Mouse (Mus musculus) embryonic facial prominence, embryonic 13.5 days (tissue): Measurements from ENCODE around the gene Crkl. TPM values are rescaled to one million over a fixed set of nuclear protein-coding genes. Genes with fewer than 3 reads are reported as not detected.

Experiments
- ATAC-seq: fragments of 200-750 bp; cut with Nextera tagmentation; 2 replicates; pipeline ENCODE4 v1.8.0; 2017; ENCODE audit warnings: low read depth; ENCODE audit not compliant: insufficient number of reproducible peaks, insufficient read depth, low FRiP score, low TSS enrichment
- H3K27ac ChIP-seq: fragments of 300-500 bp; sonication (generic); 2 replicates; pipeline ENCODE4 v1.5.1; 2015; ENCODE audit warnings: moderate library complexity, mild to moderate bottlenecking, inconsistent platforms
- H3K27me3 ChIP-seq: fragments of 300-500 bp; sonication (generic); 2 replicates; pipeline ENCODE4 v1.6.1; 2015; ENCODE audit warnings: mild to moderate bottlenecking, inconsistent platforms
- H3K36me3 ChIP-seq: fragments of 300-500 bp; sonication (generic); 2 replicates; pipeline ENCODE4 v1.6.1; 2015; ENCODE audit warnings: mild to moderate bottlenecking, inconsistent platforms
- H3K4me1 ChIP-seq: fragments of 300-500 bp; sonication (generic); 2 replicates; pipeline ENCODE4 v1.6.1; 2015; ENCODE audit warnings: inconsistent platforms
- H3K4me2 ChIP-seq: fragments of 300-500 bp; sonication (generic); 2 replicates; pipeline ENCODE4 v1.6.1; 2015; ENCODE audit warnings: moderate library complexity, mild to moderate bottlenecking, inconsistent platforms
- H3K4me3 ChIP-seq: fragments of 300-500 bp; sonication (generic); 2 replicates; pipeline ENCODE4 v1.5.1; 2015; ENCODE audit warnings: mild to moderate bottlenecking, inconsistent platforms
- H3K9ac ChIP-seq: fragments of 300-500 bp; sonication (generic); 2 replicates; pipeline ENCODE4 v1.6.1; 2015; ENCODE audit warnings: mild to moderate bottlenecking, inconsistent platforms
- H3K9me3 ChIP-seq: fragments of 300-500 bp; sonication (generic); 2 replicates; pipeline ENCODE4 v1.6.1; 2016; ENCODE audit warnings: inconsistent platforms
- WGBS: fragments of 180-500 bp; shearing (Covaris S2); methylation state at CpG from one replicate; pipeline ENCODE4 v1.1.7; 2015; ENCODE audit warnings: mixed read lengths; 5-methylcytosine and 5-hydroxymethylcytosine counted together
- polyA plus RNA-seq: library from polyadenylated mRNA; unstranded; fragments of >200 nt; fragmentation: Nextera tagmentation; extraction: Ambion mirVana; gene quantifications from 2 replicates; pipeline ENCODE4 v1.2.1, GENCODE M21; 2015

The Crkl gene
- 83.3 and 84.3 TPM in 2 replicates for polyA plus RNA-seq

DNA sequence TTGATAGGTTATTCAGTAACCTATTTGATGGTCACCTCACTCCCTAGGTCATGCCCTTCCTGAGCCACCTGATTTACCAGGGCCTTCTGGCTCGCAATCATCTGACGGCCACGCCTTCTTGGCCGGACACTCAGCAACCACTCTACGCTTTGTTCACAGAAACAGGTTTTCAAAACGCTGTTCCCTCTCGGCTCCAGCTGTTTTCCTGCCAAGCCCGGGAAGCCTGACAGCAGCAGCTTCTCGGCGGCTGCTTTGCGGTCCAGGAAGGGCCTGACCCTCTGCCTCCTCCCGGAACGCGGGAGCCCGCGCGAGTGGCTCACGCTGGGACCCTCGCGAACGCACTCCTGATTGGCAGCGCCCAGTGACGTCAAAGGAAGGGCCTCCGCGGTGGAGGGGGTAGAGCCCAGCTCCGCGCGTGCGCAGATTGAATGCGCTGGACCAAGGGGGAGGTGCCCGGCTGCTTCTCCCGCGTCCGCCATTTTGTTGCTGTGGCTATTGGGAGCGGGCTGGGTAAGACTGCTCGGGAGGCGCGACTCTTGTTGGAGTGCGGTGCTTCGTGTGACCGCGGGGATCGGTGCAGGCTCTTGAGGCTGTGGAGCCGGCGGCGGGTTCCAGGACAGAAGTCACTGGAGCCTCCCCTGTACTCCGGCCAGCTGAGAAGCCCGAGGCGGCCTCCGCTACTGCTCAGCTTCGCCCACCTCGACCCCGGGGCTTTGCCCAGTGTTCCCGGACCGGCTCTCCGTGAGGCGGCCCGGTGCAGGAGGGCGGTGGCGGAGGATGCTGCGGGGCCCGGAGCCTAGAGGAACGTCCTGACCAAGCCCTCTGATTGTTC is at the start of gene Crkl:
Crkl (plus strand) TSS at position 447 of the 832 bp plus-strand sequence.
- no peaks in the 10 kb centered on the region for H3K9me3 ChIP-seq
- no peaks in the 10 kb centered on the region for H3K27me3 ChIP-seq
- H3K9ac ChIP-seq, result peak within 1 kb of the TSS; percentile 99
- under 1% methylated on average over 63 of the region's 63 CpGs for WGBS
- peak within 1 kb of the TSS; percentile 97 for H3K27ac ChIP-seq
- peak within 1 kb of the TSS; percentile 91 for H3K4me2 ChIP-seq
- H3K4me3 ChIP-seq, result peak within 1 kb of the TSS; percentile 97
- H3K36me3 ChIP-seq, result peaks cover 17% of the 10 kb centered on the region
- peaks cover 24% of the 10 kb centered on the region for H3K4me1 ChIP-seq
- ATAC-seq, result peak; percentile 96

DNA sequence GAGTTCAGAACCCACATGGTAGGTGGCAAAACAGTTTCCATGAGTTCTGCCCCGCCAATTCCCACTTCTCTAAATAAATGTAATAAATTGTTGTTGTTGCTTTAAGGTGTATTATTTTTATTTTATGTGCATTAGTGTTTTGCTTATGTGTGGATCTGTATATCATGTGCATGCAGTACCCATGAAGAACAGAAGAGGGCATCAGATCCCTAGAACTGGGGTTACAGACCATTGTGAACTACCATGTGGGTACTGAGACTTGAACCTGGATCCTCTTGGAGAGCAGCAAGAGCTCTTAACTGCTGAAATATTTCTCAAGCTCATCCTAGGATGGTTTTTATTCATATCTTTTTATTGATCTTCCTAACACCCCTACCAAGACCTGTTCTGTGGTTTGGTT is 48.9 kb upstream of the Crkl start:
- Histone ChIP-seq H3K27me3 (no peaks in the 10 kb centered on the region), H3K4me3 (no peak overlapping the region), H3K36me3 (peaks cover 7% of the 10 kb centered on the region), H3K27ac (no peak overlapping the region), H3K9ac (no peak overlapping the region), H3K9me3 (no peaks in the 10 kb centered on the region), H3K4me1 (peaks cover 17% of the 10 kb centered on the region), H3K4me2 (no peak overlapping the region)
- 65% methylated on average over 1 of the region's 1 CpGs for WGBS
- ATAC-seq, result no peak

DNA sequence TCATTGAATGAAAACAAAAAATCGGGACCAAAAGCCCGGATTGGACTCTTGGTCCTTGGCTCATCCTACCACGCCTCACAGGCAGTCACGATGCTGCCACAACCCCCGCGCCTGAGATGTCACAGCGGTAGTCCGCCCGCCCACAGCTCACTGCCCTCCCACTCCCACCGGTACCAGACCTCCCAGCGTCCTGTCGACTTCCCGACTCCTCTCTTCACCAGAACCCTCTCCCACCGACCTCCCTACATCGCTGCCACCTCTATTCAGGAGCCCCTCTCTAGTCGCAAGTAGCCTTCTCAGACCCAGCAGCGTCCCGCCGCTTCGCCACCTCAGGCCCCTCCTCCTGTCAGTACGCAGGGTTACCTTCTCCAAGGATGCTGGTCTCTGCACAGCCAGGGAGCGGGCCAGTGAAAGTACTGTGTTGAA is 46.5 kb upstream of the Crkl start:
- peak overlapping the region; percentile 77 for H3K4me2 ChIP-seq
- peak overlapping the region; percentile 80 for H3K4me3 ChIP-seq
- peaks cover 17% of the 10 kb centered on the region for H3K4me1 ChIP-seq
- peak; percentile 69 for ATAC-seq
- WGBS, result under 1% methylated on average over 22 of the region's 22 CpGs
- H3K27ac ChIP-seq, result peak overlapping the region; percentile 58
- H3K27me3 ChIP-seq, result no peaks in the 10 kb centered on the region
- H3K9ac ChIP-seq, result peak overlapping the region; percentile 87
- peaks cover 7% of the 10 kb centered on the region for H3K36me3 ChIP-seq
- H3K9me3 ChIP-seq, result no peaks in the 10 kb centered on the region

GRCm38 (mm10) chr16:17405736-17406443 is 45.9 kb upstream of the Crkl start, which contains the start of the genes Snap29 and Pi4ka:
Gene Snap29, plus strand, starts transcription at chr16:17405986.
Gene Pi4ka, minus strand, starts transcription at chr16:17406314.
- H3K4me3 ChIP-seq, result peak within 1 kb of the TSS; percentile 80
- no peaks in the 10 kb centered on the region for H3K27me3 ChIP-seq
- ATAC-seq, result peak; percentile 98
- peak within 1 kb of the TSS; percentile 87 for H3K9ac ChIP-seq
- 1% methylated on average over 53 of the region's 69 CpGs for WGBS
- peaks cover 17% of the 10 kb centered on the region for H3K4me1 ChIP-seq
- no peaks in the 10 kb centered on the region for H3K9me3 ChIP-seq
- peak within 1 kb of the TSS; percentile 77 for H3K4me2 ChIP-seq
- peak within 1 kb of the TSS; percentile 58 for H3K27ac ChIP-seq
- H3K36me3 ChIP-seq, result peaks cover 7% of the 10 kb centered on the region

DNA sequence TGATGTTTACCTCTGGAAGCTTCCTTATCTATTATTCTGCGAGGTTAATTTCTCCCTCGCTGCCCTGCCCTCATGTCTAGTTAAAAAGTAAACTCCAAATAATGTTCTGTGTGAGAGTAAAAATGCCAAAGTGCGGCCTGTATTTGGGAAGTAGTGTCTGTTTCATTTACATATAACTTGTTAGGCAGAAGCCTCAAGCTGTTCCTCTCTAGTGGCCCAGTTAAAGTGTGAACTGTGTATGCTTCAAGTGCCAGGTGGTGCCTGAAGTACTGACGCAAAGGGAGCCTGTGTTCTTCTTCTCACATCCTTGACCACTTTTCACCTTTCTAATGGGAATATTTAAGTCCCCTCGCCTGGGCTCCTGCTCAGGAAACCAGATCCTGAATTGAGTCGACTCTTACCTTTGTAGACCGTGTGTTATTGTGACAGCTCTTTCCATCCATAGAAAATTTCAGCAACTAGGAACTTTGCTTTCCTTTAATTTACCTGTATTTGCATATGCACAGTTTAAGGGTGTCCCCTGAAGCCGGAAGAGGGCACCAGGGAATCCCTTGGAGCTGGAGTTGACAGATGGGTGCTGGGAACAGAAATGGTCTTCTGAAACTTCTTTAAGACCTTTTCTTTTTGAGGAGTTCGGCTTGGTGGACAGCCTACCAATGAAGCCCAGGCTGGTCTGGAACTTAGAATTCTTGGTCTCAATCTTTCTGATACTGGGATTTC is 45.1 kb upstream of the Crkl start:
- H3K4me2 ChIP-seq, result peak overlapping the region; percentile 77
- peaks cover 17% of the 10 kb centered on the region for H3K4me1 ChIP-seq
- H3K9ac ChIP-seq, result peak overlapping the region; percentile 87
- H3K4me3 ChIP-seq, result peak overlapping the region; percentile 80
- ATAC-seq, result no peak
- H3K36me3 ChIP-seq, result peaks cover 7% of the 10 kb centered on the region
- H3K27me3 ChIP-seq, result no peaks in the 10 kb centered on the region
- 36% methylated on average over 9 of the region's 9 CpGs for WGBS
- H3K9me3 ChIP-seq, result no peaks in the 10 kb centered on the region
- H3K27ac ChIP-seq, result no peak overlapping the region

- Histone ChIP-seq H3K27ac (no peak overlapping the region), H3K4me3 (no peak overlapping the region), H3K36me3 (no peaks in the 10 kb centered on the region), H3K27me3 (no peaks in the 10 kb centered on the region), H3K4me2 (no peak overlapping the region), H3K9me3 (no peaks in the 10 kb centered on the region), H3K9ac (no peak overlapping the region), H3K4me1 (peaks cover 17% of the 10 kb centered on the region)
- WGBS, result 90% methylated on average over 2 of the region's 2 CpGs
- no peak for ATAC-seq
These were observed 42.7 kb upstream of the Crkl start for GRCm38 (mm10) chr16:17409046-17409445.

DNA sequence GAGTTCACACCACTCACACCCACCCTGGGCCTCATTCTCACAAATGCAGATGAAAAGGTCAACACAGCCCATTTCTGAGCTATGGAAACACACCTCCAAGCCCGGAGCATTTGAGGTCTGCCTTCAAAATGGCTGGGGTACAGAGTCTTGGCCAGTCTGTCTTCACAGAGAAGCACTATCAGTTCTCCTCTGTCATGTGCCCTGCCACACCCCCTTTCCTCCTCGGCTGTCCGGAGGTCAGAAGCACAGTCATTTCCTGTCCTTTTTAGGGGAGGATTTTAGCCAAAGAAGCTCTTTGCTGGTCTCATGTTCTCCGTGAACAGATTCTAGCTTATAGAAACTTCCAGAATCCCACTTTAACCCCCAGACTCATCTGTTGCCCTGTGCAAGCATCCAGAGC is 41.6 kb upstream of the Crkl start:
- WGBS, result 43% methylated on average over 4 of the region's 4 CpGs
- Histone ChIP-seq H3K9me3 (no peaks in the 10 kb centered on the region), H3K36me3 (no peaks in the 10 kb centered on the region), H3K27ac (no peak overlapping the region), H3K4me3 (no peak overlapping the region), H3K4me2 (no peak overlapping the region), H3K27me3 (no peaks in the 10 kb centered on the region), H3K4me1 (peaks cover 7% of the 10 kb centered on the region), H3K9ac (0 out of 2 replicates have a peak overlapping the region, but pooled peaks have one; percentile 37)
- ATAC-seq, result no peak

DNA sequence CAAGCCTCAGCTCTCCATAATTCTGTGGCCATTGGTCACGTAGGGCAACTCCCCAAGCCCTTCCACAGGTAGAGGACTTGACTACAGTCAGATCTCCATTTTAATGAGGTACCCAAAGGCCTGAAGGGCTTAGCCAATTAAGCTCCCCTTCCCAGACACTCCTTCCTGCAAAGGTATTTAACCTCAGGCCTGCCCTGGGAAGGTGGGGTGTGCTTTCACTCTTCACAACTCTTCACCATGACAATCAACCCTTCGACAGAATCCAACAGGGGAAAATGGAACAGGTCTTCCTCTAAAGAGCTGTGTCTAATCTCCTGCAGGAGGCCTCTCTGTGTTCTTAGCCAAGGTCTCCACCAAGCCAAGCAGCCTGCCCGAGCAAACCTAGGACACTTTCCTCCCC is 28.8 kb upstream of the Crkl start:
- no peak overlapping the region for H3K4me2 ChIP-seq
- no peak overlapping the region for H3K27ac ChIP-seq
- H3K36me3 ChIP-seq, result peaks cover 61% of the 10 kb centered on the region
- no peaks in the 10 kb centered on the region for H3K27me3 ChIP-seq
- no peaks in the 10 kb centered on the region for H3K4me1 ChIP-seq
- ATAC-seq, result no peak
- H3K4me3 ChIP-seq, result no peak overlapping the region
- no peak overlapping the region for H3K9ac ChIP-seq
- 76% methylated on average over 3 of the region's 3 CpGs for WGBS
- no peaks in the 10 kb centered on the region for H3K9me3 ChIP-seq

DNA sequence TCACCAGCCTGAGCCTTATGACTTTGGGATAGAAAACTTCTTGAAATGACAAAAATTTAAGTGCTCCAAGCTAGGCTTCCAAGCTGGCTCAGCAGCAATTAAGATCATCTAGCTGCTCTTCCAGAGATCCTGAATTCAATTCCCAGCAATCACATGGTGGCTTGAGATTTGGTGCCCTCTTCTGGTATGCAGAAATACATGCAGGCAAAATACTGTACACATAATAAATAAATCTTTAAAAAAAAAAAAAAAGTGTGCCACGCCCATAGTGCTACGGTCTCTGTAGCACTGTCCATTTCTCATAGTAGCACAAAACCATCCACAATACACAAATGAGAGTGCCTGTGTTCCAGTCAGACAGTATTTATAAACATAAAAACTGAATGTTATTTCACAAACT is 19.2 kb upstream of the Crkl start:
- H3K27ac ChIP-seq, result no peak overlapping the region
- no peak overlapping the region for H3K9ac ChIP-seq
- peaks cover 18% of the 10 kb centered on the region; the same call in 1 of the 2 replicates for H3K36me3 ChIP-seq
- no peak for ATAC-seq
- no peaks in the 10 kb centered on the region for H3K27me3 ChIP-seq
- H3K4me2 ChIP-seq, result no peak overlapping the region
- H3K4me3 ChIP-seq, result no peak overlapping the region
- 73% methylated on average over 2 of the region's 2 CpGs for WGBS
- no peaks in the 10 kb centered on the region for H3K9me3 ChIP-seq
- no peaks in the 10 kb centered on the region for H3K4me1 ChIP-seq

GRCm38 (mm10) chr16:17452373-17452715 is 557 bp downstream of the Crkl start:
- under 1% methylated on average over 24 of the region's 24 CpGs for WGBS
- Histone ChIP-seq H3K36me3 (peaks cover 23% of the 10 kb centered on the region), H3K9ac (peak overlapping the region; percentile 99), H3K4me3 (peak overlapping the region; percentile 97), H3K27me3 (no peaks in the 10 kb centered on the region), H3K27ac (peak overlapping the region; percentile 97), H3K4me2 (peak overlapping the region; percentile 91), H3K4me1 (peaks cover 30% of the 10 kb centered on the region), H3K9me3 (no peaks in the 10 kb centered on the region)
- ATAC-seq, result no peak; the same call in 1 of the 2 replicates

DNA sequence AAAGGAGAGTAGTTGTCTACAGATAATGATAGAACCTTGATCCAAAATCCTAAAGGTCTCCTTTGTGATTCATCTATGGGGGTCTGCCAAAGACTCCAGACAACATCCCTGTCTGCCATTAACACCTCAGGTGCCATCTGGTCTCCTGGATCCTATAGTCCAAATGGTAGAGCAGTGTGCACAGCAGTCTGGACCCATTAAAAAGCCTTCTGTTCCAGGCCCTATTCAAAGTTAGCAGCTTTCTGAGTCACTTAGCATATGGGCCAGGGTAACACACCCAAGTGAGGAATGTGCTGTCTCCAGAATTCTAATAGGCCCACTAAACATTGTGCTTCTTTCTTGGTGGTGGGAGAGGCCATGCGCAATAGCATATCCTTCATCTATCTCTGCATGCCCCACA is 5.1 kb downstream of the Crkl start:
- peaks cover 50% of the 10 kb centered on the region for H3K36me3 ChIP-seq
- WGBS, result 88% methylated on average over 1 of the region's 1 CpGs
- no peak for ATAC-seq

More for the DNA sequence above, 5.1 kb downstream of the Crkl start:
- Histone ChIP-seq H3K4me3 (no peak overlapping the region), H3K4me1 (peaks cover 26% of the 10 kb centered on the region), H3K27ac (no peak overlapping the region), H3K9me3 (no peaks in the 10 kb centered on the region), H3K27me3 (no peaks in the 10 kb centered on the region), H3K9ac (no peak overlapping the region), H3K4me2 (no peak overlapping the region)
